Mouse (Mus musculus): ENCODE data around the gene Bard1.

DNA sequence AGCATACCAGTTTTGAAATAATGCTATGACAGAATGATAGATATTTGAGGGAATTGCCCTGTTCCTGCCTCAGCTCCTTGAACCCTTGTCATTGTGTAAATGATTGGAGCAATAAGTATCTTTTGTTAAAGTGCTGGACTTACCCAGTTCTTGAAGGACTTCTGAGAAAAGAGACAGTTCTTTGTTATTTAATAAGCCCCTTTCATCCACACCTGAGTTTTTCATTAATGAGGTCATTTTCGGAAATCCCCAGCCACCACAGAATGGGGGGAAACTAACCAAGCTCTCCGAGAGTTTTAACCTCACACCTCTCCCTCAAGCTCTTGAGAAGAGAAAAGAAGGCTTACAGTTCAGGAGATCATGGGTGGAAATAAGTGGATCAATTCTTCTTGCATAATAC, 15.6 kb upstream of the Bard1 start:
- TF ChIP-seq CTCF (IDR thresholded peaks at IDR 0.05; ENCODE audit: borderline replicate concordance, insufficient read depth, low read length) (no peak), POLR2A (IDR thresholded peaks at IDR 0.05; ENCODE audit: low read depth, low read length) (no peak)
